ENCODE assay signal across 8 mouse cellular contexts in the genomic region with DNA sequence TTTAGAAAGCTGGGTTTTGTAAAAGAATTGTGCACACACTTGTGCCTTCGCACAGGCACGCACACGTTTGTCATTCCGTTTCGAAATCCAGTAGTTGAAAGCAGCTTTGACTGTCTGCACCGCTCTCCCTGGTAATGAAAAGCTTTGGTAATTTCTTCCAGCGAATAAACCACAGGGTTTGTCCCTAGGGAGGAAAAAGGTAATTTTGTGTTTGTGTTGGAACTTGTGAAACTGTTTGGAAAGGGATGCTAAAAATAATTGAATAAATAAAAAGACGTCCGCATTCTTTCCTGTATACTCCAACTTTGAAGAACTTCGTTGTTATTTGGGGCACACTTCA. TPM values are rescaled to one million over a fixed set of nuclear protein-coding genes. Genes with fewer than 3 reads are reported as not detected.
A peak's percentile ranks its signal among the peaks of the same experiment; 100 is the strongest.
DNase-seq lines count a peak whose midpoint lies in the region; ATAC-seq lines count a peak whose summit lies in the region.

No protein-coding gene starts in this region.

- H3K4me3 ChIP-seq in heart, embryonic 13.5 days: peak overlapping the region; percentile 69
- H3K4me3 ChIP-seq in hindbrain, embryonic 13.5 days: peak overlapping the region; percentile 64
- H3K4me3 ChIP-seq in midbrain, embryonic 13.5 days (replicated peaks): peak overlapping the region; percentile 59

- no peak for DNase-seq in heart, postnatal 10 days
- no peak for DNase-seq in embryo, embryonic 10 days (ENCODE audit: low spot score)
- no peak for DNase-seq in thymus, postnatal 4 days
- DNase-seq in kidney, adult 18-20 months: no peak

- WGBS in heart, embryonic 13.5 days: 9% methylated on average over 10 of the region's 10 CpGs
- WGBS in hindbrain, embryonic 13.5 days: 10% methylated on average over 10 of the region's 10 CpGs
- WGBS in midbrain, embryonic 13.5 days: 11% methylated on average over 10 of the region's 10 CpGs

- intact Hi-C loops in heart, postnatal 10 days (cut with DNase I): loop anchor here (2.0 kb wide), 2 partner anchors 17 to 31 kb away; no protein-coding TSS in a partner anchor

- H3K4me1 ChIP-seq in heart, embryonic 13.5 days: peaks cover 34% of the 10 kb centered on the region
- peaks cover 13% of the 10 kb centered on the region for H3K4me1 ChIP-seq in hindbrain, embryonic 13.5 days (replicated peaks)
- peaks cover 18% of the 10 kb centered on the region for H3K4me1 ChIP-seq in midbrain, embryonic 13.5 days (replicated peaks)

- no peaks in the 10 kb centered on the region for H3K36me3 ChIP-seq in heart, embryonic 13.5 days
- H3K36me3 ChIP-seq in hindbrain, embryonic 13.5 days: no peaks in the 10 kb centered on the region
- no peaks in the 10 kb centered on the region for H3K36me3 ChIP-seq in midbrain, embryonic 13.5 days

- no peak for ATAC-seq in heart, embryonic 13.5 days (ENCODE audit: extremely low read depth, insufficient number of reproducible peaks, low FRiP score, low TSS enrichment)
- peak; percentile 14 for ATAC-seq in common myeloid progenitor, adult 5-6 weeks (replicated peaks; ENCODE audit: low read depth, poor library complexity, severe bottlenecking)
- peak; percentile 34; the same call in 1 of the 2 replicates for ATAC-seq in hindbrain, embryonic 13.5 days (ENCODE audit: low FRiP score)
- peak; percentile 28; the same call in 1 of the 2 replicates for ATAC-seq in midbrain, embryonic 13.5 days

- H3K9ac ChIP-seq in heart, embryonic 13.5 days: peak overlapping the region; percentile 79
- H3K9ac ChIP-seq in hindbrain, embryonic 13.5 days: peak overlapping the region; percentile 77
- H3K9ac ChIP-seq in midbrain, embryonic 13.5 days (replicated peaks): peak overlapping the region; percentile 60

- H3K27me3 ChIP-seq in heart, embryonic 13.5 days (replicated peaks): no peaks in the 10 kb centered on the region
- no peaks in the 10 kb centered on the region for H3K27me3 ChIP-seq in hindbrain, embryonic 13.5 days
- peaks cover 7% of the 10 kb centered on the region; the same call in 1 of the 2 replicates for H3K27me3 ChIP-seq in midbrain, embryonic 13.5 days

- peak overlapping the region; percentile 85 for H3K4me2 ChIP-seq in heart, embryonic 13.5 days
- H3K4me2 ChIP-seq in hindbrain, embryonic 13.5 days: peak overlapping the region; percentile 81
- peak overlapping the region; percentile 67 for H3K4me2 ChIP-seq in midbrain, embryonic 13.5 days (replicated peaks)

- H3K9me3 ChIP-seq in heart, embryonic 13.5 days: no peaks in the 10 kb centered on the region
- H3K9me3 ChIP-seq in hindbrain, embryonic 13.5 days: no peaks in the 10 kb centered on the region
- H3K9me3 ChIP-seq in midbrain, embryonic 13.5 days: no peaks in the 10 kb centered on the region

- H3K27ac ChIP-seq in heart, embryonic 13.5 days (replicated peaks): peak overlapping the region; percentile 70
- H3K27ac ChIP-seq in hindbrain, embryonic 13.5 days: peak overlapping the region; percentile 32; the same call in 1 of the 2 replicates
- no peak overlapping the region for H3K27ac ChIP-seq in midbrain, embryonic 13.5 days

RNA-seq across cellular contexts. Expression of gene Commd8, which starts 35.7 kb away (rescaled TPM):
- 102 and 109 TPM in 2 replicates for polyA plus RNA-seq in heart, embryonic 13.5 days (2015; fragmentation: Nextera tagmentation; extraction: Ambion mirVana)
- total RNA-seq in heart, postnatal 10 days (2021): 10 to 100 TPM; 44.1 to 47.4 TPM
- total RNA-seq in common myeloid progenitor, adult 5-6 weeks (2017): 53.5 and 66.8 TPM in 2 replicates
- 152 and 161 TPM in 2 replicates for polyA plus RNA-seq in hindbrain, embryonic 13.5 days (2015; fragmentation: Nextera tagmentation; extraction: Ambion mirVana)
- 147 and 160 TPM in 2 replicates for polyA plus RNA-seq in midbrain, embryonic 13.5 days (2015; fragmentation: Nextera tagmentation; extraction: Ambion mirVana)
